Mouse (Mus musculus): ENCODE data around the gene Islr2. TPM values are rescaled to one million over a fixed set of nuclear protein-coding genes. Genes with fewer than 3 reads are reported as not detected.

Gene Islr2
- polyA plus RNA-seq, 1 experiment from 2014 or later, result 0.12 TPM

DNA sequence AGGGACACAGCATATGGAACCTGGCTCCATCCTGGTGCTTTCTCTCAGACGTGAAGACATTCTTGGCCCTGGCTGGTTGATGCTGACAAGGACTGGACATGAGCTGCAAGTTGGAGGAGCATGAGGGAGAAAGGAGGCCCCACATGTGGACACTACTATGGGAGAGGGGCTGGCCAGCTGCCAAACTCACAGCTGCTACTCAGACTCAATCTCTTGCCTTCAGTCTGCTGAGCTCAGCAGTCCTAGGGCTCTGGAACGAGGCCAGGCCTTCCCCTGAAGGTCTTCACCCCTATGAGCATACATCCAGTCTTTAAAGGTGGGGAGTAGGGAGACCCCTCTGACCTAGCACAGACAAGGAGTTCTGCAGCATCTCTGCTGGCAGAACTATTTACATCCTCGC is 48.8 kb downstream of the Islr2 start:
- peaks cover 40% of the 10 kb centered on the region for H3K4me1 ChIP-seq (ENCODE audit: control insufficient read depth, insufficient read depth, low read length)
- H3K9ac ChIP-seq (ENCODE audit: low read depth, low read length), result no peak overlapping the region
- H3K4me2 ChIP-seq (replicated peaks; ENCODE audit: low read depth, low read length), result no peak overlapping the region

DNA sequence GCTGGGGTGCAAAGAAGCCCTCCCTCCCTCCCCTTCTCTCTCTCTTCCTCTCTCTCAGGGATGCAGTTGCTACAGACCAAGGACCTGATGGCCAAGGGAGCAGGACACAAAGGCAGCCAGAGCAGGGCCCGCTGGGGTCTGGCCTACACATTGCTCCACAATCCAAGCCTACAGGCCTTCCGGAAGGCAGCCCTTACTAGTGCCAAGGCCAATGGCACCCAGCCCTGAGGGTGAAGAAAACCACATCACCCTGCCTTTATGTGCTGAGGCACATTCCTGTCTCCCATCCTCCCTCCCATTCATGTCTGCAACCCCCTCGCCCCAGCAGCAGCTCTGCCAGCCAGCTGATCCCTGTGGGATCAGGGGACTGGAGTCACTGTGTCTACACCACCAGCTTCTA is 51.0 kb downstream of the Islr2 start:
- ATAC-seq (ENCODE audit: low FRiP score, low TSS enrichment), result no peak
- Histone ChIP-seq H3K4me2 (replicated peaks; ENCODE audit: low read depth, low read length) (no peak overlapping the region), H3K36me3 (ENCODE audit: control insufficient read depth, insufficient read depth, low read length) (peaks cover 37% of the 10 kb centered on the region), H3K4me1 (ENCODE audit: control insufficient read depth, insufficient read depth, low read length) (peaks cover 23% of the 10 kb centered on the region; the same call in 1 of the 2 replicates), H3K27me3 (ENCODE audit: control insufficient read depth, insufficient read depth, low read length) (no peaks in the 10 kb centered on the region), H3K4me3 (ENCODE audit: low read length) (no peak overlapping the region), H3K27ac (ENCODE audit: low read depth, low read length) (peak overlapping the region; percentile 59; the same call in 1 of the 2 replicates), H3K9me3 (ENCODE audit: control insufficient read depth, low read length) (no peaks in the 10 kb centered on the region), H3K9ac (ENCODE audit: low read depth, low read length) (no peak overlapping the region)
- WGBS, result 89% methylated on average over 3 of the region's 3 CpGs

More for the DNA sequence above, 48.8 kb downstream of the Islr2 start:
- peak; percentile 32; the same call in 1 of the 2 replicates for ATAC-seq (ENCODE audit: low FRiP score, low TSS enrichment)
- WGBS, result 39% methylated on average over 3 of the region's 3 CpGs
- Histone ChIP-seq H3K9me3 (ENCODE audit: control insufficient read depth, low read length) (no peaks in the 10 kb centered on the region), H3K27me3 (ENCODE audit: control insufficient read depth, insufficient read depth, low read length) (no peaks in the 10 kb centered on the region), H3K27ac (ENCODE audit: low read depth, low read length) (peak overlapping the region; percentile 56; the same call in 1 of the 2 replicates), H3K4me3 (ENCODE audit: low read length) (no peak overlapping the region), H3K36me3 (ENCODE audit: control insufficient read depth, insufficient read depth, low read length) (peaks cover 33% of the 10 kb centered on the region)

DNA sequence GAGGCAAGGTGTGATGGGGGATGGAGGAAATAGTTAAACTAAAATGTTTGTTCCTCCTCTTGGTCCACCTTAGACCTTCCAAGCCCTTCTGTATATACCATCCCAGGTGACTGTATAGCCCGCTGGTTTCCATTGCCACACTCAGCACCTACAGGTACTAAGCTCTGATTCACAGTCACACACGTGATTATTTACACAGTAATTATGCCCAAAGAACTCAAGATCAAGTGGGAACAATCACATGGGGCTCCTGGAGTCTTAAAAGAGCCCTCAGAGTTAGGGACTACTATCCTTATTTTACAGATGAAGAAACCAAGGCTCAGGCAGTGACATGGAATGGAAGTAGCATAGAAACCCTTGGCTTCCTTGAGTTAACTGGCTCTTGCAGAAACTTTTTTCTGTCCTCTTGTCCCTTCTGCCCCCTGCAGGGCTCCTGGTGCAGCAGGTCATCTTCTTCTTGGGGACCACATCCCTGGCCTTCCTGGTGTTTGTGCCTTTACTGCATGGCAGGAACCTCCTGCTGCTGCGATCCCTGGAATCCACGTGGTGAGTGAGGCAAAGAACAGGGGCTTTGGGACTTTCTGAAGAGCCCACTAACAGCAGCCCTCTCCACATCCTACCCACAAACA is 53.3 kb downstream of the Islr2 start:
- Histone ChIP-seq H3K4me1 (ENCODE audit: control insufficient read depth, insufficient read depth, low read length) (peaks cover 10% of the 10 kb centered on the region; the same call in 1 of the 2 replicates), H3K36me3 (ENCODE audit: control insufficient read depth, insufficient read depth, low read length) (peaks cover 38% of the 10 kb centered on the region), H3K4me2 (replicated peaks; ENCODE audit: low read depth, low read length) (no peak overlapping the region), H3K27ac (ENCODE audit: low read depth, low read length) (no peak overlapping the region), H3K4me3 (ENCODE audit: low read length) (no peak overlapping the region), H3K27me3 (ENCODE audit: control insufficient read depth, insufficient read depth, low read length) (no peaks in the 10 kb centered on the region), H3K9me3 (ENCODE audit: control insufficient read depth, low read length) (no peaks in the 10 kb centered on the region), H3K9ac (ENCODE audit: low read depth, low read length) (no peak overlapping the region)
- no peak for ATAC-seq (ENCODE audit: low FRiP score, low TSS enrichment)
- 82% methylated on average over 4 of the region's 4 CpGs for WGBS

DNA sequence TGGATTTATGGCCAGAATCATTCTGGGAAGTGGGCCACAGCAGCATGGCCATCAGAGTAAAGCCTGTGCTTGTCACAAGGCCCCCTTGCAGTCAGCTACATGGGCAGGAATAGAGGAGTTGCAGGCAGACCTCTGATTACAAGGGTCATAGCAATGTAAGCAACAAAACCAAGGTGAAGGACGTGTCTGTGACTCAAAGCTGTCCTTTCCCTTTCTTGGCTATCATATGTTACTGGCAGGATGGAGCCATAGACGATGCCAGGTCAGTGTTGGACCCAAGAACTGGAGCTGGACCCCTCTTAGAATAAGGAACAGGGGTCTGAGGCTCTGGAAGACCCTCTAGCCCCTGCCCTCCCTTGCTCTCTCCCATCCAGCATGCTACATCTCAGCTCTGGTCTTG is 55.3 kb downstream of the Islr2 start:
- H3K4me3 ChIP-seq (ENCODE audit: low read length), result no peak overlapping the region
- H3K36me3 ChIP-seq (ENCODE audit: control insufficient read depth, insufficient read depth, low read length), result peaks cover 34% of the 10 kb centered on the region
- H3K9ac ChIP-seq (ENCODE audit: low read depth, low read length), result no peak overlapping the region
- ATAC-seq (ENCODE audit: low FRiP score, low TSS enrichment), result no peak
- H3K4me1 ChIP-seq (ENCODE audit: control insufficient read depth, insufficient read depth, low read length), result peaks cover 15% of the 10 kb centered on the region
- H3K4me2 ChIP-seq (replicated peaks; ENCODE audit: low read depth, low read length), result no peak overlapping the region
- no peaks in the 10 kb centered on the region for H3K27me3 ChIP-seq (ENCODE audit: control insufficient read depth, insufficient read depth, low read length)
- H3K9me3 ChIP-seq (ENCODE audit: control insufficient read depth, low read length), result no peaks in the 10 kb centered on the region
- H3K27ac ChIP-seq (ENCODE audit: low read depth, low read length), result no peak overlapping the region
- 78% methylated on average over 2 of the region's 2 CpGs for WGBS

Small RNA genes lying within 50 kb of the gene (microRNA-seq; reads per million reads assigned to microRNA genes)
- gene Mir6385, result not detected

Other genes with a start within 250 kb of the Islr2 start
- gene Cyp11a1, start 197.9 kb downstream of the Islr2 start, polyA plus RNA-seq (2014; fragmentation: Nextera tagmentation; extraction: Ambion mirVana), result 0.47 and 0.87 TPM in 2 replicates
- gene Stra6, start 140.5 kb downstream of the Islr2 start, polyA plus RNA-seq (2014; fragmentation: Nextera tagmentation; extraction: Ambion mirVana), result 25.7 and 39.2 TPM in 2 replicates
- gene Ccdc33, start 85.5 kb downstream of the Islr2 start, polyA plus RNA-seq (2014; fragmentation: Nextera tagmentation; extraction: Ambion mirVana), result 0.09 and 0.57 TPM in 2 replicates
- gene Islr, start within 50 bp of the Islr2 start, polyA plus RNA-seq (2014; fragmentation: Nextera tagmentation; extraction: Ambion mirVana), result 47.4 and 48.6 TPM in 2 replicates
- 13.5 and 25.0 TPM in 2 replicates for gene Pml, start 45.5 kb upstream of the Islr2 start, polyA plus RNA-seq (2014; fragmentation: Nextera tagmentation; extraction: Ambion mirVana)
- 22.3 and 29.8 TPM in 2 replicates for gene Stoml1, start 48.8 kb upstream of the Islr2 start, polyA plus RNA-seq (2014; fragmentation: Nextera tagmentation; extraction: Ambion mirVana)
- gene Loxl1, start 108.9 kb upstream of the Islr2 start, polyA plus RNA-seq (2014; fragmentation: Nextera tagmentation; extraction: Ambion mirVana), result 26.0 and 27.0 TPM in 2 replicates
- not detected in 2 replicates for gene Tbc1d21, start 166.1 kb upstream of the Islr2 start, polyA plus RNA-seq (2014; fragmentation: Nextera tagmentation; extraction: Ambion mirVana)

All from kidney, embryonic 14.5 days (tissue).